ENCODE assay signal across 30 mouse cellular contexts in genomic region chr5:73574616-73575015, GRCm38 (mm10). TPM values are rescaled to one million over a fixed set of nuclear protein-coding genes. Genes with fewer than 3 reads are reported as not detected.
DNase-seq lines count a peak whose midpoint lies in the region; ATAC-seq and TF ChIP-seq lines count a peak whose summit lies in the region.
"Had no signal": no experiment of that assay in that cellular context is flagged by ENCODE, and none has a peak within 500 bp of the region (broad histone marks: within the 10 kb centered on the region; RNA-seq: fewer than 3 reads in every experiment).

No protein-coding gene starts in this region.

- peak; percentile 33 to 36 for DNase-seq in cerebellum, postnatal 10 days
- no peak for DNase-seq in cerebellum, adult 9-11 months
- DNase-seq in hindbrain, postnatal 0 days (ENCODE audit: low spot score): no peak
- DNase-seq in hindbrain, embryonic 14.5 days (ENCODE audit: low spot score): no peak
- peak; percentile 27 to 34 for DNase-seq in gastrocnemius, postnatal 36 days
- no peak for DNase-seq in frontal cortex, postnatal 10 days (ENCODE audit: low spot score in 2 of 2)
- DNase-seq: cerebellum, adult 8-10 months; embryo, embryonic 11 days; kidney, adult 18-20 months; layer of hippocampus, postnatal 36 days; left cerebral cortex, postnatal 4 days; liver, postnatal 0 days; right cerebral cortex, postnatal 25 days; thymus, adult 18-20 months; thymus, postnatal 25 days had no signal

- H3K27me3 ChIP-seq in hindbrain, postnatal 0 days (ENCODE audit: insufficient read depth, low read length): no peaks in the 10 kb centered on the region
- H3K27me3 ChIP-seq in hindbrain, embryonic 14.5 days (ENCODE audit: control insufficient read depth, insufficient read depth, low read length): no peaks in the 10 kb centered on the region
- H3K27me3 ChIP-seq: embryonic facial prominence, embryonic 12.5 days; heart, embryonic 15.5 days; hindbrain, embryonic 12.5 days; liver, embryonic 12.5 days; midbrain, embryonic 13.5 days had no signal

- 75% methylated on average over 4 of the region's 4 CpGs for WGBS in hindbrain, postnatal 0 days
- WGBS in hindbrain, embryonic 14.5 days: 86% methylated on average over 4 of the region's 4 CpGs

- no peak overlapping the region for H3K4me3 ChIP-seq in hindbrain, postnatal 0 days (ENCODE audit: low read length)
- H3K4me3 ChIP-seq in hindbrain, embryonic 14.5 days (replicated peaks; ENCODE audit: low read length): no peak overlapping the region
- H3K4me3 ChIP-seq in brown adipose tissue, adult 24 weeks (ENCODE audit: insufficient read depth, low read depth, low read length): no peak overlapping the region
- H3K4me3 ChIP-seq: embryonic facial prominence, embryonic 12.5 days; heart, adult 2 months; heart, embryonic 15.5 days; hindbrain, embryonic 12.5 days; liver, embryonic 12.5 days; midbrain, embryonic 13.5 days had no signal

- peaks cover 5% of the 10 kb centered on the region; the same call in 1 of the 2 replicates for H3K4me1 ChIP-seq in hindbrain, postnatal 0 days (ENCODE audit: insufficient read depth, low read length)
- H3K4me1 ChIP-seq in hindbrain, embryonic 14.5 days (replicated peaks; ENCODE audit: control insufficient read depth, insufficient read depth, low read length): peaks cover 3% of the 10 kb centered on the region; the same call in 1 of the 2 replicates
- peaks cover 10% of the 10 kb centered on the region for H3K4me1 ChIP-seq in brown adipose tissue, adult 24 weeks (ENCODE audit: control insufficient read depth, insufficient read depth, insufficient read length, low read length)
- H3K4me1 ChIP-seq: embryonic facial prominence, embryonic 12.5 days; heart, embryonic 15.5 days; liver, embryonic 12.5 days had no signal

- H3K9ac ChIP-seq in hindbrain, postnatal 0 days (replicated peaks; ENCODE audit: low read length): no peak overlapping the region
- H3K9ac ChIP-seq in hindbrain, embryonic 14.5 days: no peak overlapping the region
- H3K9ac ChIP-seq: embryonic facial prominence, embryonic 12.5 days; heart, embryonic 15.5 days; hindbrain, embryonic 12.5 days; liver, embryonic 12.5 days; liver, postnatal 0 days; midbrain, embryonic 13.5 days had no signal

- H3K4me2 ChIP-seq in hindbrain, postnatal 0 days (ENCODE audit: low read depth, low read length): no peak overlapping the region
- no peak overlapping the region for H3K4me2 ChIP-seq in hindbrain, embryonic 14.5 days (replicated peaks)
- H3K4me2 ChIP-seq: embryonic facial prominence, embryonic 12.5 days; heart, embryonic 15.5 days; hindbrain, embryonic 12.5 days; liver, embryonic 12.5 days; midbrain, embryonic 13.5 days had no signal

- intact Hi-C loops in gastrocnemius, postnatal 36 days (cut with DNase I): no loop called here

- H3K9me3 ChIP-seq in hindbrain, postnatal 0 days (ENCODE audit: low read length): no peaks in the 10 kb centered on the region
- no peaks in the 10 kb centered on the region for H3K9me3 ChIP-seq in hindbrain, embryonic 14.5 days (ENCODE audit: control insufficient read depth, low read length)
- H3K9me3 ChIP-seq: embryonic facial prominence, embryonic 12.5 days; heart, embryonic 15.5 days; hindbrain, embryonic 12.5 days; liver, embryonic 12.5 days; midbrain, embryonic 13.5 days had no signal

- TF ChIP-seq CTCF in hindbrain, postnatal 0 days (IDR thresholded peaks at IDR 0.05; ENCODE audit: low read depth): no peak

- H3K36me3 ChIP-seq in hindbrain, postnatal 0 days (ENCODE audit: insufficient read depth, low read length): no peaks in the 10 kb centered on the region
- no peaks in the 10 kb centered on the region for H3K36me3 ChIP-seq in hindbrain, embryonic 14.5 days (replicated peaks; ENCODE audit: control insufficient read depth, insufficient read depth)
- H3K36me3 ChIP-seq: embryonic facial prominence, embryonic 12.5 days; heart, embryonic 15.5 days; hindbrain, embryonic 12.5 days; liver, embryonic 12.5 days; midbrain, embryonic 13.5 days had no signal

- ATAC-seq in hindbrain, postnatal 0 days: peak; percentile 22; the same call in 1 of the 2 replicates
- ATAC-seq in hindbrain, embryonic 14.5 days (ENCODE audit: low FRiP score): no peak
- ATAC-seq: CD4-positive, CD25-positive, alpha-beta regulatory T cell, adult 4 months; forebrain, embryonic 14.5 days; liver, embryonic 12.5 days; liver, postnatal 0 days; midbrain, embryonic 13.5 days had no signal

- H3K27ac ChIP-seq in hindbrain, postnatal 0 days: no peak overlapping the region
- no peak overlapping the region for H3K27ac ChIP-seq in hindbrain, embryonic 14.5 days
- peak overlapping the region; percentile 85; the same call in 1 of the 2 replicates for H3K27ac ChIP-seq in brown adipose tissue, adult 24 weeks (replicated peaks; ENCODE audit: low read depth, low read length)
- H3K27ac ChIP-seq: embryonic facial prominence, embryonic 12.5 days; heart, adult 2 months; heart, embryonic 15.5 days; hindbrain, embryonic 12.5 days; liver, embryonic 12.5 days; midbrain, embryonic 13.5 days; stomach, postnatal 0 days had no signal

RNA-seq across cellular contexts. Expression of gene Lrrc66, which starts 57.7 kb away (rescaled TPM):
- total RNA-seq in hindbrain, postnatal 0 days (2014; rRNA removed): not detected in 2 replicates
- not detected in 2 replicates for polyA plus RNA-seq in hindbrain, postnatal 0 days (2015; fragmentation: Nextera tagmentation; extraction: Ambion mirVana)
- not detected in 2 replicates for polyA plus RNA-seq in hindbrain, embryonic 14.5 days (2014; fragmentation: Nextera tagmentation; extraction: Ambion mirVana)
- polyA plus RNA-seq in brown adipose tissue, adult 24 weeks (2012; ENCODE audit: insufficient read depth, insufficient read length, missing spikeins): not detected in 2 replicates
- not detected for total RNA-seq in gastrocnemius, postnatal 36 days (2021)
- total RNA-seq: gastrocnemius, adult 8-10 months; heart, adult 2 months; layer of hippocampus, postnatal 36 days; neutrophil, adult 5-6 weeks had no signal
- polyA plus RNA-seq: forebrain, embryonic 14.5 days; hindbrain, embryonic 12.5 days; liver, postnatal 0 days; lung, embryonic 16.5 days; midbrain, embryonic 13.5 days; neural tube, embryonic 11.5 days; spleen, adult 2 months had no signal

Comparison
In these comparisons a context has a peak if more than half of its experiments do, and no peak if none do; other contexts are left out.
1. DNase-seq: peak in cerebellum, postnatal 10 days (2 of 2) and gastrocnemius, postnatal 36 days (2 of 2); none in cerebellum, adult 9-11 months (single experiment), hindbrain, postnatal 0 days (single experiment), hindbrain, embryonic 14.5 days (single experiment) and frontal cortex, postnatal 10 days (0 of 2).